9 mouse cellular contexts compared by ENCODE assay signal in the genomic region with DNA sequence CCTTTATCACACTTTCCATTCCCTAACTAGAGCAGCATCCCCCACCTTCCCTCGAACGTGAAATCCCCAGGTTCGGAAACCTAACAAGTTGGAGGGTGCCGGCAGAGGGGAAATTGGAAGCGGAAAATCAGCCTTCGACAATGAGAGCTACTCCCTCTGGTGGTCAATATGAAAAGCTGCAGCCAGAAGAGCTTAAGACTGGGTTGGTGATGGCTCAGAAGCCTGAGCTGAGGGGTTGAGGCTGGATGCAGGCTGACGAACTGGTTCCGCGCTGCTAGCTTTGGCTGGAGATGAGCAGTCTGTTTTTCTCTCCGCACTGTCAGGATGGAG. TPM values are rescaled to one million over a fixed set of nuclear protein-coding genes. Genes with fewer than 3 reads are reported as not detected.
A peak's percentile ranks its signal among the peaks of the same experiment; 100 is the strongest.
DNase-seq lines count a peak whose midpoint lies in the region; ATAC-seq and TF ChIP-seq lines count a peak whose summit lies in the region.
"Had no signal": no experiment of that assay in that cellular context is flagged by ENCODE, and none has a peak within 500 bp of the region (broad histone marks: within the 10 kb centered on the region; RNA-seq: fewer than 3 reads in every experiment).

No protein-coding gene starts in this region.

- no peak overlapping the region for H3K27ac ChIP-seq in ES-Bruce4 (ENCODE audit: insufficient read depth, low read length)
- H3K27ac ChIP-seq in kidney, adult 2 months (ENCODE audit: insufficient read depth, low read depth, low read length), result no peak overlapping the region
- no peak overlapping the region for H3K27ac ChIP-seq in liver, postnatal 0 days (ENCODE audit: low read depth)
- H3K27ac ChIP-seq: macrophage had no signal

- peak; percentile 44; the same call in 1 of the 2 replicates for ATAC-seq in liver, postnatal 0 days
- peak; percentile 64 for ATAC-seq in neutrophil, adult 5-6 weeks (ENCODE audit: extremely low read depth, insufficient number of reproducible peaks, low FRiP score, poor library complexity, severe bottlenecking)

- DNase-seq in B cell, adult 2 months, result peak; percentile 44 to 45
- DNase-seq in cerebellum, postnatal 10 days, result peak; percentile 72 to 84
- DNase-seq in heart, adult 8-10 months (ENCODE audit: low spot score), result peak; percentile 67
- DNase-seq in kidney, adult 2 months, result peak; percentile 63
- no peak for DNase-seq in liver, postnatal 0 days
- no peak for DNase-seq in urinary bladder, postnatal 10 days (ENCODE audit: low spot score)

- peaks cover 5% of the 10 kb centered on the region for H3K27me3 ChIP-seq in ES-Bruce4 (ENCODE audit: control insufficient read depth, insufficient read depth, low read length, poor library complexity, severe bottlenecking)
- H3K27me3 ChIP-seq in kidney, adult 2 months (replicated peaks; ENCODE audit: control insufficient read depth, insufficient read depth, low read length), result no peaks in the 10 kb centered on the region
- peaks cover 4% of the 10 kb centered on the region; the same call in 1 of the 2 replicates for H3K27me3 ChIP-seq in liver, postnatal 0 days (ENCODE audit: insufficient read depth, low read length)

- WGBS in kidney, adult 2 months, result 2% methylated on average over 10 of the region's 10 CpGs
- 3% methylated on average over 10 of the region's 10 CpGs for WGBS in liver, postnatal 0 days (ENCODE audit: insufficient replicate concordance)

- H3K4me1 ChIP-seq in ES-Bruce4 (ENCODE audit: control insufficient read depth, insufficient read depth, low read length), result peaks cover 2% of the 10 kb centered on the region
- 0 out of 2 replicates have a peak, but pooled peaks cover 3% of the 10 kb centered on the region for H3K4me1 ChIP-seq in kidney, adult 2 months (ENCODE audit: control insufficient read depth, insufficient read depth, low read length)
- H3K4me1 ChIP-seq in liver, postnatal 0 days (ENCODE audit: insufficient read depth), result peaks cover 7% of the 10 kb centered on the region; the same call in 1 of the 2 replicates

- TF ChIP-seq POLR2A in ES-Bruce4 (IDR thresholded peaks at IDR 0.05; ENCODE audit: insufficient read depth, low read length), result no peak
- no peak for TF ChIP-seq POLR2A in kidney, adult 2 months (IDR thresholded peaks at IDR 0.05; ENCODE audit: low read depth, low read length)

- TF ChIP-seq CTCF in ES-Bruce4 (IDR thresholded peaks at IDR 0.05; ENCODE audit: low read depth, low read length), result peak; percentile 61
- peak; percentile 82 for TF ChIP-seq CTCF in kidney, adult 2 months (conservative IDR thresholded peaks at IDR 0.05; ENCODE audit: insufficient read depth, insufficient read length, low read depth, low read length)
- TF ChIP-seq CTCF in liver, postnatal 0 days (IDR thresholded peaks at IDR 0.05; ENCODE audit: low read depth), result peak; percentile 87

- no peak for TF ChIP-seq EP300 in ES-Bruce4 (IDR thresholded peaks at IDR 0.05; ENCODE audit: insufficient read depth, low read depth, low read length)
- no peak for TF ChIP-seq EP300 in liver, postnatal 0 days (IDR thresholded peaks at IDR 0.05; ENCODE audit: low read depth)

- H3K9me3 ChIP-seq in ES-Bruce4 (replicated peaks; ENCODE audit: control insufficient read depth, insufficient read depth, low read length, poor library complexity, severe bottlenecking), result no peaks in the 10 kb centered on the region
- H3K9me3 ChIP-seq in liver, postnatal 0 days (ENCODE audit: low read length), result no peaks in the 10 kb centered on the region

- H3K36me3 ChIP-seq in ES-Bruce4 (ENCODE audit: control insufficient read depth, insufficient read depth, low read length, poor library complexity, severe bottlenecking), result no peaks in the 10 kb centered on the region
- no peaks in the 10 kb centered on the region for H3K36me3 ChIP-seq in kidney, adult 2 months (ENCODE audit: control insufficient read depth, insufficient read depth, low read length)
- H3K36me3 ChIP-seq in liver, postnatal 0 days (replicated peaks; ENCODE audit: insufficient read depth, low read length), result no peaks in the 10 kb centered on the region

- no peak overlapping the region for H3K9ac ChIP-seq in ES-Bruce4 (ENCODE audit: low read depth, poor library complexity, severe bottlenecking)
- no peak overlapping the region for H3K9ac ChIP-seq in liver, postnatal 0 days (replicated peaks)

- peak overlapping the region; percentile 62 for H3K4me2 ChIP-seq in liver, postnatal 0 days (ENCODE audit: low read depth, low read length)

- no peak overlapping the region for H3K4me3 ChIP-seq in ES-Bruce4 (ENCODE audit: low read depth, low read length)
- no peak overlapping the region for H3K4me3 ChIP-seq in kidney, adult 2 months (ENCODE audit: insufficient read depth, low read depth, low read length)
- peak overlapping the region; percentile 31 for H3K4me3 ChIP-seq in liver, postnatal 0 days (ENCODE audit: low read depth, low read length)

RNA-seq across cellular contexts. Expression of a gene that starts 11.1 kb away (rescaled TPM):
- polyA plus RNA-seq in ES-Bruce4 (2011; ENCODE audit: insufficient read depth, insufficient read length, low read depth, missing spikeins), result 9.1 and 9.3 TPM in 2 replicates
- total RNA-seq in heart, adult 8-10 months (2022), result not detected
- 29.6 and 29.7 TPM in 2 replicates for polyA plus RNA-seq in kidney, adult 2 months (2012; rRNA removed)
- polyA plus RNA-seq in liver, postnatal 0 days (2015; fragmentation: Nextera tagmentation; extraction: Ambion mirVana), result 3.9 and 4.0 TPM in 2 replicates
- total RNA-seq in neutrophil, adult 5-6 weeks (2017), result not detected in 2 replicates

RNA-seq across cellular contexts. Expression of a gene that starts 17.7 kb away (rescaled TPM):
- polyA plus RNA-seq in ES-Bruce4 (2011; ENCODE audit: insufficient read depth, insufficient read length, low read depth, missing spikeins), result 16.0 and 17.5 TPM in 2 replicates
- 1 to 10 TPM; 3.0 to 5.1 (median 3.6) TPM for total RNA-seq in heart, adult 8-10 months (2022)
- polyA plus RNA-seq in kidney, adult 2 months (2012; rRNA removed), result 1.8 and 2.4 TPM in 2 replicates
- 0.06 TPM in 2 replicates for polyA plus RNA-seq in liver, postnatal 0 days (2015; fragmentation: Nextera tagmentation; extraction: Ambion mirVana)
- total RNA-seq in neutrophil, adult 5-6 weeks (2017), result 0.37 and 0.93 TPM in 2 replicates

Comparison
In these comparisons a context has a peak if more than half of its experiments do, and no peak if none do; other contexts are left out.
1. DNase-seq: peak in B cell, adult 2 months (2 of 2), cerebellum, postnatal 10 days (2 of 2), heart, adult 8-10 months (single experiment) and kidney, adult 2 months (single experiment); none in liver, postnatal 0 days (single experiment) and urinary bladder, postnatal 10 days (single experiment).
2. Peak in every context shown above with its lines, with median percentiles within 50 percentile points of each other: CTCF ChIP-seq.